Mouse (Mus musculus) heart, postnatal 0 days (tissue): Measurements from ENCODE around the gene Uap1. TPM values are rescaled to one million over a fixed set of nuclear protein-coding genes. Genes with fewer than 3 reads are reported as not detected.

Experiments
- ATAC-seq: fragments of 200-750 bp; cut with Nextera tagmentation; 2 replicates; pipeline ENCODE4 v1.8.0; 2017; ENCODE audit warnings: low read depth, moderate number of reproducible peaks, moderate library complexity; ENCODE audit not compliant: insufficient read depth
- DNase-seq: peaks from one replicate; pipeline ENCODE4 v3.0.0-alpha.2; 2016; ENCODE audit warnings: low spot score
- H3K27ac ChIP-seq: fragments of 300-500 bp; sonication (generic); 2 replicates; pipeline ENCODE4 v1.5.1; 2014; ENCODE audit warnings: low read depth, mild to moderate bottlenecking
- H3K27me3 ChIP-seq: fragments of 300-500 bp; sonication (generic); 2 replicates; pipeline ENCODE4 v1.6.1; 2014; ENCODE audit warnings: low read length, mixed read lengths; ENCODE audit not compliant: control insufficient read depth, insufficient read depth
- H3K36me3 ChIP-seq: fragments of 300-500 bp; sonication (generic); replicated peaks from 2 replicates; pipeline ENCODE4 v1.6.1; 2014; ENCODE audit warnings: low read length, mixed read lengths; ENCODE audit not compliant: control insufficient read depth, insufficient read depth
- H3K4me1 ChIP-seq: fragments of 300-500 bp; sonication (generic); 2 replicates; pipeline ENCODE4 v1.6.1; 2014; ENCODE audit warnings: antibody characterized with exemption; ENCODE audit not compliant: control insufficient read depth, insufficient read depth
- H3K4me2 ChIP-seq: fragments of 300-500 bp; sonication (generic); 2 replicates; pipeline ENCODE4 v1.6.1; 2014; ENCODE audit warnings: low read depth, mild to moderate bottlenecking, low read length, moderate library complexity
- H3K4me3 ChIP-seq: fragments of 300-500 bp; sonication (generic); 2 replicates; pipeline ENCODE4 v1.5.1; 2014; ENCODE audit warnings: low read depth, low read length
- H3K9ac ChIP-seq: fragments of 300-500 bp; sonication (generic); replicated peaks from 2 replicates; pipeline ENCODE4 v1.6.1; 2014; ENCODE audit warnings: low read depth, low read length, mixed read lengths
- H3K9me3 ChIP-seq: fragments of 300-500 bp; sonication (generic); replicated peaks from 2 replicates; pipeline ENCODE4 v1.6.1; 2016; ENCODE audit warnings: low read length; ENCODE audit not compliant: control insufficient read depth
- CTCF ChIP-seq: IDR thresholded peaks from 2 replicates; pipeline ENCODE4 v1.5.1; 2016; ENCODE audit warnings: antibody characterized with exemption, control low read depth, low read depth
- EP300 ChIP-seq: IDR thresholded peaks from 2 replicates; pipeline ENCODE4 v1.6.1; 2016; ENCODE audit warnings: antibody characterized with exemption, low read depth
- WGBS: fragments of 180-500 bp; shearing (Covaris S2); extraction: QIAGEN DNeasy Blood & Tissue Kit; methylation state at CpG from one replicate; pipeline ENCODE4 v1.1.7; 2014; 5-methylcytosine and 5-hydroxymethylcytosine counted together
- polyA plus RNA-seq: library from polyadenylated mRNA; unstranded; fragments of >200 nt; fragmentation: Nextera tagmentation; extraction: Ambion mirVana; gene quantifications from 2 replicates; pipeline ENCODE4 v1.2.1, GENCODE M21; 2015
- total RNA-seq: library from RNA; depleted of rRNA; stranded (reverse); fragments of >200 nt; gene quantifications from 2 replicates; pipeline ENCODE4 v1.2.3, GENCODE M21; 2014; ENCODE audit warnings: low replicate concordance

Gene Uap1
- total and polyA plus RNA-seq, 2 experiments from 2014 or later = 26.1 to 40.2 TPM

DNA sequence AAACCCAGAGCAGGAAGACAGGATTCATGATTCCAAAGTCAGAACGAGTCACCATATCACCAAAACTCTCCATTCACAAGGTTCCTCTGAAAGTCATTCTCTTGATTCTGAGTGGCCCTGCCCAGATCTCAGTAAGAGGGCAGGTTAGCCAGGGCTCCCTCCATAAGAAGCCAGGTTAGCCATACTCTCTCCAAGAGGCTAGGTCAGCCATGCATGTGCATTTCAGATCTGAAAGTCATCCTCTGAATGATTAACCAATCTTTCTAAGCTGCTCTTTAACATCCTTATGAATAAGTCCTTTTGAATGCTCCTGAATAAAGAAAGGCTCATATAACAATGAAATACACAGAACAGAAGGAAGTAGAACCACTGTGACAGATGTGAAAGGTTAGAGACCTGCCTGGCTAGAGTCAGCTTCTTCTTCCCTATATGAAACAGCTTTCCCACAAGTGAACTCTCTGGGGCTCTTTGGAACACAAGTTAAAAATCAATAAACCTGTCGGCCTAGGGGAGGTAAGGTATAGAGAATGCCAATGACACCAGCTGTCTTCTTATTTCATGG is 10.6 kb downstream of the Uap1 start:
- Histone ChIP-seq H3K36me3 (peaks cover 42% of the 10 kb centered on the region), H3K27ac (no peak overlapping the region), H3K9me3 (no peaks in the 10 kb centered on the region), H3K9ac (no peak overlapping the region), H3K4me3 (no peak overlapping the region), H3K4me1 (peaks cover 19% of the 10 kb centered on the region), H3K4me2 (no peak overlapping the region), H3K27me3 (no peaks in the 10 kb centered on the region)
- ATAC-seq (no peak), DNase-seq (no peak)
- 70% methylated on average over 2 of the region's 2 CpGs for WGBS
- TF ChIP-seq EP300 (no peak), CTCF (no peak)

DNA sequence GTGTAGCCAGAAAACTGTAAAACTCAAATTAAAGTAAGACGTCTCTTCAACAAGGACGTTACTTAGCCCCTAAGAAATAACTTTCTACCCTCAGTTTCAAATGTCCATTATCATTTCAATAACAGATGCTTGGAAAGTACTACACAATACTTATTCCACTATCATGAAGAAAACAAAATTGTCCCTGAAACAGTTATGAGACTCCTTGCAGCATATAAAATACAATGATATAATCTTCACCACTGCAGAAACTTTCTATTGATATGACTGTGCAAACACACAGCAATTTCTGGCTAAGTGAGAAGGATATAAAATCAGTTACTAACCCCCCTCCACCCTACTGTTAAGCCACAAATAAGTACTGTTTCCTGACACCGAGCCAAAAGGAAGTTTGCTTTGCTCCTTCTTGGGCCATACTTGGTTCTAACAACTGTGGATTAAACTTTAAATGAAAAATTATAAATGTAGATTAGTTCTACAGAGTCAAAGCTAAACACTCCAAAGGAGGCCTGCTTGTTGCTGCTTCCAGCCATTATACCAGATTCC is 11.3 kb downstream of the Uap1 start:
- Histone ChIP-seq H3K36me3 (peaks cover 48% of the 10 kb centered on the region), H3K9me3 (no peaks in the 10 kb centered on the region), H3K27me3 (no peaks in the 10 kb centered on the region), H3K4me2 (no peak overlapping the region), H3K27ac (no peak overlapping the region), H3K4me1 (peaks cover 13% of the 10 kb centered on the region), H3K4me3 (no peak overlapping the region), H3K9ac (no peak overlapping the region)
- no peak for ATAC-seq
- DNase-seq = no peak
- 68% methylated on average over 3 of the region's 3 CpGs for WGBS
- TF ChIP-seq EP300 (no peak), CTCF (no peak)

DNA sequence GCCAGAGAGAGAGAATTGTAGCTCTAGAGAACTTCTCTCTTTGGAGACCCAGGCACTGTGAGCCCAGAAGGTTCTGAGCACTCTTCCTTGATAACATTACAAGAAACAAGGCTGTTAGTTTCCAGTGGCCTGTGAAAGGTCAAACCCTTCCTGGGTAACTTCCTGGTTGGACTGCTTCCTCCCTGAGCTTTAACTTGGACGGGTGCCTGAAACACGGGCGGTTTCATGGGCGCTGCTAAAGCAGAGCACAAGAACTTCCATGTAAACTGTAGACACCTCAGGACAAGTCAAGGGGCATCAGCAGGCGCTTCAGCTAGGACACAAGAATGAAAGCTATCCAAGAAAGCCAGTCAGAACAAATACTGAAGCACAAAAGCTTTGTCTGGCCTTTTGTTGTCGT is 12.9 kb downstream of the Uap1 start:
- ATAC-seq (peak; percentile 60), DNase-seq (peak; percentile 51)
- H3K9me3 ChIP-seq = no peaks in the 10 kb centered on the region
- H3K36me3 ChIP-seq = peaks cover 60% of the 10 kb centered on the region
- peaks cover 10% of the 10 kb centered on the region for H3K4me1 ChIP-seq
- 30% methylated on average over 6 of the region's 6 CpGs for WGBS
- H3K27me3 ChIP-seq = no peaks in the 10 kb centered on the region
- no peak overlapping the region for H3K4me2 ChIP-seq
- H3K27ac ChIP-seq = peak overlapping the region; percentile 71
- H3K4me3 ChIP-seq = no peak overlapping the region
- H3K9ac ChIP-seq = no peak overlapping the region
- no peak for TF ChIP-seq EP300
- no peak for TF ChIP-seq CTCF

DNA sequence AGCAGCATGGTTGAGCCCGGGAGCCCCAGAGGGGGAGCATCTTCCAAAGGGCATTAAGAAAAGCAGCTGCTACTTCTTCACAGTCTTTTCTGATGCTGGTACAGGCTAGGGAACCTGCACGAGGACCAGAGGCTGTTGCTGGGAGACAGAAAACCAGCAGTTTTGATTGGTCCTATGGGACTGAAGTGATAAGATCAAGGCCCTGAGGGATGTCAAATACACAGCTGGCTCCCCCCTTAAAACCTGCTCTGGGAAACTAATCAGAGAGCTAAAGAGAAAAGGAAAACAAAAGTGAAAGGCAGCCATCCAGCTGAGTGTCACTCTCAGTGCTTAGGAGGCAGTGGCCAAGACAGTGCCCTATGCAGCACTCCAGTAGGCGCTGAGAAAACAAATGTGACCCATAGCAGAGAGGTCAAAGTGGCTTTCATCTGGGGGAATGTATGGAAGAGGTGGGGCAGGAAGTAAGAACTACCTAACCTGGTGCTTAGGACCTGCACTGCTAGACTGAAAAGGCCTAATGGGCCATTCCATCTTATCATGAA is 14.3 kb downstream of the Uap1 start:
- TF ChIP-seq CTCF = no peak
- no peak for TF ChIP-seq EP300
- Histone ChIP-seq H3K9me3 (no peaks in the 10 kb centered on the region), H3K4me3 (no peak overlapping the region), H3K4me1 (peaks cover 10% of the 10 kb centered on the region), H3K27ac (no peak overlapping the region; the same call in 1 of the 2 replicates), H3K36me3 (peaks cover 61% of the 10 kb centered on the region), H3K27me3 (no peaks in the 10 kb centered on the region), H3K9ac (no peak overlapping the region), H3K4me2 (no peak overlapping the region)
- 67% methylated on average over 3 of the region's 3 CpGs for WGBS
- no peak for ATAC-seq
- no peak for DNase-seq

DNA sequence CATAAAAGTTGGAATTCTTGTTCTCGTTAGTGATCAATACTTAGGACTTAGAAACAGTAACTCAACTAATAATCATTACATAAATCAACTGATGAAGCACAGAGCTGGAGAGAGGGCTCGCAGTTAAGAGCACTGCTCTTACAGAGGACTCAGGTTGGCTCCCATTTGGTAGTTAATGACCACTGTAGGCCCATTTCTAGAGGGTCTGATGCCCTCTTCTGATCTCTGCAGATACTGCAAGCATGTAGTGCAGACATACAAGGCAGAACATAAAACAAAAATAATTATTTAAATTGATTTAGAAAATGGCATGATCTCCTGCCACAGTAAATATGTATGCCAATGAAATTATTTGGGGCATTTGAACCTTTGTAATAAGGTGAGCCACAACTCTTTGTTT is 15.1 kb downstream of the Uap1 start:
- Histone ChIP-seq H3K9me3 (no peaks in the 10 kb centered on the region), H3K27ac (no peak overlapping the region), H3K27me3 (no peaks in the 10 kb centered on the region), H3K4me1 (peaks cover 10% of the 10 kb centered on the region), H3K36me3 (peaks cover 58% of the 10 kb centered on the region), H3K9ac (no peak overlapping the region), H3K4me3 (no peak overlapping the region), H3K4me2 (no peak overlapping the region)
- no peak for TF ChIP-seq CTCF
- no peak for TF ChIP-seq EP300
- DNase-seq (no peak), ATAC-seq (no peak)
- 89% methylated on average over 2 of the region's 2 CpGs for WGBS

DNA sequence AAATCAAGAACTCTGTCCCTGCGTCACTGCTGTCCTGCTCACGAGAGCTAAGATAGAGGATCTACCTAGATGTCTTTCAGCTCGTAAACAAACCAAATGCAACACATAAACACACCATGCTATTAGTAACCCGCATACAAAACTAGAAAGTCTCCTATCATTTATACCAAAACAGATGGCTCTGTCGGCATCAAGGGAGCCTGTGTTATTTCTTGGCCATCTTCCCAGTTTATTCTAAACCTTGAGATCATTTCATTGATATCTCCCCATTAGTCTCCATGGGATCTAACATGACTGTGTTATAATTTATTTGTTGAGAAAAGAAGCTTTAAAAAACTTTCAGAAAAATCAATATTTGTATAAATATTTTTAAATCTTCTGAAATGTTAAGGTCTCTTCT is 19.0 kb downstream of the Uap1 start:
- Histone ChIP-seq H3K27me3 (no peaks in the 10 kb centered on the region), H3K9me3 (no peaks in the 10 kb centered on the region), H3K4me3 (no peak overlapping the region), H3K27ac (no peak overlapping the region), H3K9ac (no peak overlapping the region), H3K36me3 (peaks cover 46% of the 10 kb centered on the region), H3K4me1 (no peaks in the 10 kb centered on the region), H3K4me2 (no peak overlapping the region)
- ATAC-seq (no peak), DNase-seq (no peak)
- no peak for TF ChIP-seq EP300
- no peak for TF ChIP-seq CTCF
- 87% methylated on average over 5 of the region's 5 CpGs for WGBS
